Mouse (Mus musculus) MEL (cell line): ENCODE data around the gene Cpne1. TPM values are rescaled to one million over a fixed set of nuclear protein-coding genes. Genes with fewer than 3 reads are reported as not detected.

Experiments
- DNase-seq: peaks from one replicate; pipeline ENCODE4 v3.0.0; 2011; ENCODE audit warnings: low read depth, low spot score
- H3K27ac ChIP-seq: 2 replicates; pipeline ENCODE4 v1.5.1; 2012; ENCODE audit warnings: low read depth, mild to moderate bottlenecking, control low read depth, low read length, moderate library complexity; ENCODE audit not compliant: control insufficient read depth
- H3K27me3 ChIP-seq, 2 experiments: fragments of 150-350 bp in 1 of 2; sonication (generic) in 1 of 2; 2 replicates each; pipeline ENCODE4 v1.6.1; 2012; ENCODE audit warnings: low read length in 2 of 2, mild to moderate bottlenecking in 2 of 2, improper control_type of control experiment in 1 of 2, moderate library complexity in 1 of 2; ENCODE audit not compliant: insufficient read depth in 2 of 2, control insufficient read depth in 1 of 2
- H3K36me3 ChIP-seq, 2 experiments: 2 replicates each; pipeline ENCODE4 v1.6.1; 2012 to 2014; ENCODE audit warnings: low read length in 2 of 2, improper control_type of control experiment in 1 of 2, inconsistent platforms in 1 of 2, mild to moderate bottlenecking in 1 of 2; ENCODE audit not compliant: insufficient read depth in 2 of 2, control insufficient read depth in 1 of 2
- H3K4me1 ChIP-seq, 2 experiments: fragments of 150-350 bp in 1 of 2; sonication (generic) in 1 of 2; 2 replicates each; pipeline ENCODE4 v1.6.1; 2012; ENCODE audit warnings: low read length in 2 of 2, improper control_type of control experiment in 1 of 2, mild to moderate bottlenecking in 1 of 2; ENCODE audit not compliant: insufficient read depth in 2 of 2, control insufficient read depth in 1 of 2
- H3K4me3 ChIP-seq, 2 experiments: fragments of 150-350 bp in 1 of 2; sonication (generic) in 1 of 2; 2 replicates each; pipeline ENCODE4 v1.5.1; 2012; ENCODE audit warnings: low read depth in 2 of 2, low read length in 2 of 2, mild to moderate bottlenecking in 2 of 2, moderate library complexity in 2 of 2, control low read depth in 1 of 2, improper control_type of control experiment in 1 of 2; ENCODE audit not compliant: control insufficient read depth in 1 of 2, insufficient read depth in 1 of 2
- H3K79me2 ChIP-seq: 2 replicates; pipeline ENCODE4 v1.6.1; 2012; ENCODE audit warnings: mild to moderate bottlenecking, low read length, moderate library complexity; ENCODE audit not compliant: control insufficient read depth, poor library complexity, insufficient read depth
- H3K9ac ChIP-seq: 2 replicates; pipeline ENCODE4 v1.6.1; 2012; ENCODE audit warnings: low read depth, mild to moderate bottlenecking, control low read depth, low read length, moderate library complexity; ENCODE audit not compliant: control insufficient read depth, poor library complexity, severe bottlenecking
- H3K9me3 ChIP-seq: fragments of 150-350 bp; sonication (generic); replicated peaks from 2 replicates; pipeline ENCODE4 v1.6.1; 2012; ENCODE audit warnings: mild to moderate bottlenecking, low read length, improper control_type of control experiment, moderate library complexity; ENCODE audit not compliant: insufficient read depth
- BHLHE40 ChIP-seq: IDR thresholded peaks from 2 replicates; pipeline ENCODE4 v1.6.1; 2012; ENCODE audit warnings: low read depth, mild to moderate bottlenecking, inconsistent platforms, low read length, improper control_type of control experiment, borderline replicate concordance
- CHD2 ChIP-seq: IDR thresholded peaks from 2 replicates; pipeline ENCODE4 v1.6.1; 2011; ENCODE audit warnings: low read length, improper control_type of control experiment
- CTCF ChIP-seq, 3 experiments: IDR thresholded peaks in 2 of 3; conservative IDR thresholded peaks in 1 of 3; 2 replicates each; pipeline ENCODE4 v1.5.1; 2011 to 2012; ENCODE audit warnings: low read length in 3 of 3, low read depth in 2 of 3, mild to moderate bottlenecking in 2 of 3, improper control_type of control experiment in 1 of 3, inconsistent platforms in 1 of 3, mixed read lengths in 1 of 3, moderate library complexity in 1 of 3; ENCODE audit not compliant: control insufficient read depth in 1 of 3, insufficient read depth in 1 of 3, poor library complexity in 1 of 3, severe bottlenecking in 1 of 3
- ETS1 ChIP-seq: IDR thresholded peaks from 2 replicates; pipeline ENCODE4 v1.6.1; 2012; ENCODE audit warnings: low read depth, mild to moderate bottlenecking, inconsistent platforms, low read length, improper control_type of control experiment, moderate library complexity
- GABPA ChIP-seq: IDR thresholded peaks from 2 replicates; pipeline ENCODE4 v1.6.1; 2012; ENCODE audit warnings: low read depth, mild to moderate bottlenecking, inconsistent platforms, low read length, improper control_type of control experiment, moderate library complexity
- HCFC1 ChIP-seq: IDR thresholded peaks from 2 replicates; pipeline ENCODE4 v1.6.1; 2012; ENCODE audit warnings: low read depth, mild to moderate bottlenecking, inconsistent platforms, low read length, improper control_type of control experiment, moderate library complexity
- JUND ChIP-seq: IDR thresholded peaks from 2 replicates; pipeline ENCODE4 v1.6.1; 2011; ENCODE audit warnings: low read depth, mild to moderate bottlenecking, improper control_type of control experiment, low read length
- MAFK ChIP-seq: IDR thresholded peaks from 2 replicates; pipeline ENCODE4 v1.6.1; 2011; ENCODE audit warnings: low read depth, mild to moderate bottlenecking, low read length, improper control_type of control experiment, borderline replicate concordance
- MAX ChIP-seq: IDR thresholded peaks from 2 replicates; pipeline ENCODE4 v1.6.1; 2011; ENCODE audit warnings: low read length, improper control_type of control experiment
- MAZ ChIP-seq: IDR thresholded peaks from 2 replicates; pipeline ENCODE4 v1.6.1; 2012; ENCODE audit warnings: low read depth, mild to moderate bottlenecking, inconsistent platforms, low read length, improper control_type of control experiment
- MEF2A ChIP-seq: IDR thresholded peaks from 2 replicates; pipeline ENCODE4 v1.6.1; 2014; ENCODE audit warnings: low read depth, mild to moderate bottlenecking, inconsistent platforms, low read length, improper control_type of control experiment; ENCODE audit not compliant: poor library complexity, insufficient replicate concordance, severe bottlenecking; ENCODE audit errors: extremely low read depth
- MXI1 ChIP-seq: IDR thresholded peaks from 2 replicates; pipeline ENCODE4 v1.6.1; 2011; ENCODE audit warnings: mild to moderate bottlenecking, low read depth, low read length, improper control_type of control experiment
- MYC ChIP-seq: IDR thresholded peaks from 2 replicates; pipeline ENCODE4 v1.6.1; 2011; ENCODE audit warnings: low read depth, mild to moderate bottlenecking, low read length, improper control_type of control experiment, moderate library complexity
- NELFE ChIP-seq: IDR thresholded peaks from 2 replicates; pipeline ENCODE4 v1.6.1; 2011; ENCODE audit warnings: low read depth, low read length, improper control_type of control experiment
- NRF1 ChIP-seq: IDR thresholded peaks from 2 replicates; pipeline ENCODE4 v1.6.1; 2014; ENCODE audit warnings: low read depth, mild to moderate bottlenecking, inconsistent platforms, low read length, improper control_type of control experiment, moderate library complexity; ENCODE audit not compliant: poor library complexity, insufficient read depth, severe bottlenecking
- POLR2A ChIP-seq, 2 experiments: IDR thresholded peaks; 2 replicates each; pipeline ENCODE4 v1.6.1; 2011 to 2012; ENCODE audit warnings: low read length in 2 of 2, mild to moderate bottlenecking in 2 of 2, control low read depth in 1 of 2, improper control_type of control experiment in 1 of 2, low read depth in 1 of 2, moderate library complexity in 1 of 2; ENCODE audit not compliant: control insufficient read depth in 1 of 2, insufficient read depth in 1 of 2, poor library complexity in 1 of 2
- RAD21 ChIP-seq: IDR thresholded peaks from 2 replicates; pipeline ENCODE4 v1.6.1; 2011; ENCODE audit warnings: mild to moderate bottlenecking, low read depth, low read length, improper control_type of control experiment
- SIN3A ChIP-seq: IDR thresholded peaks from 2 replicates; pipeline ENCODE4 v1.6.1; 2012; ENCODE audit warnings: low read length, improper control_type of control experiment, inconsistent platforms
- SMC3 ChIP-seq: IDR thresholded peaks from 2 replicates; pipeline ENCODE4 v1.6.1; 2011; ENCODE audit warnings: low read depth, low read length, improper control_type of control experiment
- TAL1 ChIP-seq: IDR thresholded peaks from 2 replicates; pipeline ENCODE4 v1.6.1; 2012; ENCODE audit warnings: mild to moderate bottlenecking, inconsistent platforms, low read length, moderate library complexity, mixed read lengths
- TCF12 ChIP-seq: IDR thresholded peaks from 2 replicates; pipeline ENCODE4 v1.6.1; 2014; ENCODE audit warnings: low read depth, mild to moderate bottlenecking, inconsistent platforms, low read length, improper control_type of control experiment, moderate library complexity
- USF1 ChIP-seq: IDR thresholded peaks from 2 replicates; pipeline ENCODE4 v1.6.1; 2014; ENCODE audit warnings: low read depth, mild to moderate bottlenecking, inconsistent platforms, low read length, improper control_type of control experiment, moderate library complexity
- USF2 ChIP-seq, 2 experiments: IDR thresholded peaks; 2 replicates each; pipeline ENCODE4 v1.6.1; 2011 to 2012; ENCODE audit warnings: improper control_type of control experiment in 2 of 2, low read length in 2 of 2, borderline replicate concordance in 1 of 2, inconsistent platforms in 1 of 2, low read depth in 1 of 2, mild to moderate bottlenecking in 1 of 2; ENCODE audit not compliant: insufficient read depth in 1 of 2
- ZKSCAN1 ChIP-seq: IDR thresholded peaks from 2 replicates; pipeline ENCODE4 v1.6.1; 2012; ENCODE audit warnings: low read depth, mild to moderate bottlenecking, inconsistent platforms, low read length, improper control_type of control experiment, moderate library complexity
- ZMIZ1 ChIP-seq: IDR thresholded peaks from 2 replicates; pipeline ENCODE4 v1.6.1; 2012; ENCODE audit warnings: low read depth, mild to moderate bottlenecking, inconsistent platforms, low read length, improper control_type of control experiment, moderate library complexity
- polyA plus RNA-seq, 2 experiments: library from polyadenylated mRNA; stranded (reverse) in 1 of 2; unstranded in 1 of 2; fragments of >175 nt in 1 of 2; fragments of >200 nt in 1 of 2; gene quantifications; 2 replicates each; pipeline versions ENCODE4 v1.2.1 to v1.2.4; 2012; ENCODE audit warnings: low replicate concordance in 2 of 2, low read depth in 1 of 2; ENCODE audit not compliant: insufficient read length in 2 of 2, insufficient read depth in 1 of 2, missing spikeins in 1 of 2
- total RNA-seq: library from RNA; depleted of rRNA; stranded (reverse); fragments of 300-350 nt; gene quantifications from 2 replicates; pipeline ENCODE4 v1.2.3, GENCODE M21; 2012

Cpne1 gene
- total and polyA plus RNA-seq, 3 experiments, result 22.5 to 52.8 TPM; not detected in 1

DNA sequence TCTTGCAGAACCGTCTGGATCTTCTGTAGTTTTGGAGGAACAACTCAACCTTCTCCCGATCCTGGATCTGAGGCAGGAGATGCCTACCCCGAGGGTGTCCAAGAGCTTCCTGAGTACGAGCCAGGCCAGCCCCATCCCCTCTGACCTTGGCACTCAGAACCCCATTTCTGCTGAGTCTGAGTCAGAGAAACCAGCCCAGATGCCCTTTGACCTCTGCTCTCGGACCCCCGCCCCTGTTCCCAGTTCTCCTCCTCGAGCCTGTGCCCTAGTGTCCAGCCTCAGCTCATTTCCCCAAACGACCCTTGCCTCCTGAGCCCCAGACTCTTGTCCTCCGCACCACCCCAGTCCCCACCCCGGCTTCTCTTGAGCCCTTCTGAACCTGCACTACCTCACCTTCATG is 45.6 kb downstream of the Cpne1 start:
- Histone ChIP-seq H3K4me1 (peaks cover 0 to 9% of the 10 kb centered on the region in 2 experiments; a peak in 3 of 4 replicates), H3K27ac (no peak overlapping the region)
- TF ChIP-seq ZMIZ1, result no peak
- no peak for TF ChIP-seq MAX
- TF ChIP-seq ZKSCAN1, result no peak
- 0 out of 2 replicates have a peak, but pooled peaks have one; percentile 1 for TF ChIP-seq SIN3A
- TF ChIP-seq SMC3, result no peak
- TF ChIP-seq BHLHE40, result no peak
- no peak for TF ChIP-seq MEF2A
- TF ChIP-seq, all 39 proteins: peak for 1
- Histone ChIP-seq H3K9ac (peak overlapping the region; percentile 68), H3K36me3 (peaks cover 2 to 4% of the 10 kb centered on the region in 2 experiments; a peak in 3 of 4 replicates), H3K27me3 (no peaks in the 10 kb centered on the region), H3K4me3 (peak overlapping the region; percentile 89 to 99), H3K79me2 (peaks cover 3% of the 10 kb centered on the region; the same call in 1 of the 2 replicates), H3K9me3 (no peaks in the 10 kb centered on the region)
- no peak for DNase-seq

DNA sequence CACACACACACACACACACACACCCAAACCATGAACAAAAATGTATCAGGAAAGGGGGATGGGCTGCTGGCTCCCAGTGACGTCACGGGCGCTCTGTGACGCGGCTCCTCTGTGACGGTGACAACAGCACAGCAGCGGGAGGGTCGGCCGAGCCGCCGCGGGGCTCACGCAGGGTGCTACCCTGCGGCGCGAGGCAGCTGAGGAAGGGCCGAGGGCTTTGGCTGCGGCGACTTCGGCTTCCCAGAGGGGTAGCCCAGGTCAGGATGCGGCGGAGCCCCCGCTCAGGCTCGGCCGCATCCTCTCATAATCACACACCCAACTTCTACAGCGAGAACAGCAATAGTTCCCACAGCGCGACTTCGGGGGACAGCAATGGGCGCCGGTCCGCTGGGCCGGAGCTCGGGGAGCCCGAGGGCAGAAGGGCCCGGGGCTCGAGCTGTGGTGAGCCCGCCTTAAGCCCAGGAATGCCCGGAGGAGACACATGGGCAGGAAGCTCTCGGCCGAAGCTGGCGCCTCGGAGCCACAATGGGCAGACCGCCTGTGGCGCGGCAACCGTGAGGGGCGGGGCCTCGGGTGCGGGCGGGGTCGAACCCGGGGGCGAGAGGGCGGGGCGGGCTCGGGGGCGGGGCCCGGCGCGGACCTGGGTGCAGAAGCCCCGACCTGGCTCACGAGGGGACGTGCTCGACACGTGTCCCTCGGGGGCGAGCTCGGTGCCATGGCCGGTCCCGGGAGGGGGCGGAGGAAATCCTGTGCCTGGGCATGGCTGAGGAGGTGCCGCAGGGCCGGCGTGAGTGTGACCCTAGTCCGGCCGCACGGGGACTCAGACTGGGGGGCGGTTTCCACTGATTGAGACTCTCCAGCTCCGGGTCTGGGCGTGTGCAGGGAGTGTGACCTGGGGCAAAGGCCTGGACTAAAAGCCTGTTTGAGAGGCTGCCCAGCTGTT is 46.4 kb downstream of the Cpne1 start, which contains the start of gene Spag4:
Gene Spag4 (plus strand): TSS at position 77 of the 943 bp plus-strand sequence.
- H3K4me1 ChIP-seq, result peaks cover 0 to 9% of the 10 kb centered on the region in 2 experiments; a peak in 3 of 4 replicates
- peaks cover 3% of the 10 kb centered on the region; the same call in 1 of the 2 replicates for H3K79me2 ChIP-seq
- peak within 1 kb of the TSS; percentile 69 for H3K27ac ChIP-seq
- H3K36me3 ChIP-seq, result peaks cover 2 to 4% of the 10 kb centered on the region in 2 experiments; a peak in 3 of 4 replicates
- peak; percentile 86 for DNase-seq
- H3K27me3 ChIP-seq, result peaks cover 0 to 2% of the 10 kb centered on the region in 2 experiments; a peak in 1 of 4 replicates
- H3K9me3 ChIP-seq, result no peaks in the 10 kb centered on the region
- H3K4me3 ChIP-seq, result peak within 1 kb of the TSS; percentile 89 to 99
- TF ChIP-seq RAD21 (no peak), CTCF (IDR thresholded peaks at IDR 0.05 in 2 of 3, conservative IDR thresholded peaks at IDR 0.05 in 1 of 3; ENCODE audit: control insufficient read depth in 1 of 3, insufficient read depth in 1 of 3, low read depth in 2 of 3, low read length in 3 of 3, poor library complexity in 1 of 3, severe bottlenecking in 1 of 3) (no peak), USF1 (peak; percentile 39; the same call in 1 of the 2 replicates), MXI1 (peak; percentile 93; the same call in 1 of the 2 replicates), USF2 (IDR thresholded peaks at IDR 0.05; ENCODE audit: borderline replicate concordance in 1 of 2, insufficient read depth in 1 of 2, low read depth in 1 of 2, low read length in 2 of 2) (no peak), TCF12 (0 out of 2 replicates have a peak, but pooled peaks have one; percentile 33), MYC (peak; percentile 59; the same call in 1 of the 2 replicates), NELFE (peak; percentile 69), NRF1 (no peak), GABPA (peak; percentile 87; the same call in 1 of the 2 replicates), ETS1 (peak; percentile 69), MAZ (no peak), CHD2 (peak; percentile 77), TAL1 (no peak), POLR2A (IDR thresholded peaks at IDR 0.05; ENCODE audit: control insufficient read depth in 1 of 2, insufficient read depth in 1 of 2, low read depth in 1 of 2, low read length in 2 of 2, poor library complexity in 1 of 2) (peak; percentile 61 to 80; a peak in 3 of 4 replicates), SIN3A (peak; percentile 47), MAX (peak; percentile 73; the same call in 1 of the 2 replicates), MAFK (no peak), BHLHE40 (0 out of 2 replicates have a peak, but pooled peaks have one; percentile 46), JUND (no peak), HCFC1 (peak; percentile 74)
- TF ChIP-seq, all 39 proteins: peak for 13
- peak within 1 kb of the TSS; percentile 97 for H3K9ac ChIP-seq
